Mouse (Mus musculus): ENCODE measurements around the gene Trpv6.

Gene Trpv6

GRCm38 (mm10) chr6:41621241-41621990 is 14.8 kb downstream of the Trpv6 start:
- no peak for DNase-seq (ENCODE audit: low read depth, low spot score)

DNA sequence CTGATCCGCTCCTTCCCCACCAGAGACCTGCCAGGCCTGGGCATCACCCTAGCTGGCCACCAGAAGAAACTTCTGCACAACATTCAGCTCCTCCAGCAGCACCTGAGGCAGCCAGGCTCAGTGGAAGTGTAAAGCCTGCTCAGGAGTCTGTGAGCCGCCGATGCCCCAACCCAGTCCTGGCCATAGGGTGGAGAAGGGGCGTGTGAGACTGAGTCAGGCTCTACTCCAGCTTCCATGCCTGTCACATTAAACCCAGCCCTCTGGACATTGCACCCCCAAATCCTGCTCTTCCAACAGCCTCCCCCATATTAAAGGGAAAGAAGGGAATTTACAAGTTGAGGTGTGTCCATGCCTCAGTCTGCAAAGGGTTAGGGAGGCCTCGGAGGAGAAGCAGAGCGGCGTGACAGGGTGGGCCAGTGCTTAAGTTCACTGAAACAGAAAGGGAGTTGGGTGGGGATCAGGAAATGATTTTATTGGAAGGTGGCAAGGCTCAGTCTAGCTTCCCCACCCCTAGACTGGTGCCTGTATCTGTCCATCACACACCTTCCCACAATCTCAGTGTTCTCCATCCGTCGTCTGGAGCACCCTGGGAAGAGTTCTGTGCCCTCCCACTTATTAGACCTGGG is 15.9 kb downstream of the Trpv6 start:
- no peak for DNase-seq (ENCODE audit: low read depth, low spot score)

DNA sequence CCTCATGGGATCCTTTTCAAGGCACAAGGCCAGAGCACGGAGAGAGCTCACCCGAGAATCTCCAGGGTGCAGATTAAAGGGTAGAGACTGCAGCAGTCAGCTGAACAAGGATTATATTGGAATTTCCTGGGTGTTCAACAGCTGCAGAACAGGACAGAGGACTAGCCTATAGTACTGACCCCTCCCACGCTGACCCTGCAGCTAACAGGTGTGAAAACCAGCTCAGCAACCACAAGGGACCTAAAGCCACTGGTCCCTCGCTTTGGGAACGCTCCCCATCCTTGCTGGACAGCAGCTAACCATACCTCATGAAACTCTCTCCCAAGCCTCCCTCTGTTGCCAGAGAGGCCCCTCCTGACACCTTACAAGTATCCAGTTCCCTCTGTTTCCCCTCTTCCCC is 28.6 kb downstream of the Trpv6 start:
- DNase-seq (ENCODE audit: low read depth, low spot score): no peak

- DNase-seq (ENCODE audit: low read depth, low spot score): no peak
Measured at GRCm38 (mm10) chr6:41606214-41606613, 30.0 kb downstream of the Trpv6 start.

- DNase-seq (ENCODE audit: low read depth, low spot score): no peak
Measured at GRCm38 (mm10) chr6:41605794-41606104, 30.5 kb downstream of the Trpv6 start.

GRCm38 (mm10) chr6:41605061-41605793 is 31.0 kb downstream of the Trpv6 start, which contains the start of gene Ephb6:
Gene Ephb6 (plus strand): TSS chr6:41605482.
- DNase-seq (ENCODE audit: low read depth, low spot score): peak; percentile 68

- DNase-seq (ENCODE audit: low read depth, low spot score): peak; percentile 82
Measured at GRCm38 (mm10) chr6:41604401-41605050, 31.7 kb downstream of the Trpv6 start.

DNA sequence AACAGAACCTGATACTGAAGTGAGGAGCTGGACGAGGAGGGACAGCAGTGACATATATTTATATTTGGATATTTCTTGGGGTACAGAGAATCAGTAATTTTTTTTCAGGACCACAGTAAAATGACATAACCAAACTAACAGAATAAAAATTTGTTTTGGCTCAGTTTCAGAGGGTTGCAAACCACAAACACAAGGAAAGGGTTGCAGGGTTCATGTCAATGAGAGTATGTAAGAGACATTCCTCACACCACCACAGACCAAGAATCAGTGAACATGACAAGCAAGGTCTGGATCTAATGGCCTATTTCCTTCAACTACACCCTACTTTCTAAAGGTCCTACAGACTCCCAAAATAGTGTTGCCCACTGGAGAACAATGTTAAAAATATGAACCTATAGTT is 54.0 kb downstream of the Trpv6 start:
- no peak for DNase-seq (ENCODE audit: low read depth, low spot score)

GRCm38 (mm10) chr6:41581295-41581694 is 54.9 kb downstream of the Trpv6 start:
- no peak for DNase-seq (ENCODE audit: low read depth, low spot score)

DNA sequence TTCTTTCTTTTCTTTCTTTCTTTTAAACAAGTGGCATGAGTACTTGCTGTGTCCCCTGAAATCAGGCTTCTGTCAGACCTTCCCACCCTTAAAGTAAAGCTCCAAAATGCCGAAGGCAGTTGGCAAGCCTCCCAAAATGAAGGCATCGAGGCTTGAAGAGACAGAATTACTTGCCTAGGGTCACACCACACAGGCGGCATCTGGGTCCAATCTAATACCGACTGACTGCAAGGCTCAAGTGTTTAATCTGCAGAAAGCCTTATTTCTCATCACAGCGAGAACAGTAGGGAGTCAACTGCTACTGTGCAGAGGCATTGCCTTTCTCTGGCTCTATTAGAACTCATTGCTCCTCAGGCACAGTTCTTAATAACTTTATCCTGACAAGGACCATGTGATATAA is 58.9 kb downstream of the Trpv6 start:
- DNase-seq (ENCODE audit: low read depth, low spot score): no peak

DNA sequence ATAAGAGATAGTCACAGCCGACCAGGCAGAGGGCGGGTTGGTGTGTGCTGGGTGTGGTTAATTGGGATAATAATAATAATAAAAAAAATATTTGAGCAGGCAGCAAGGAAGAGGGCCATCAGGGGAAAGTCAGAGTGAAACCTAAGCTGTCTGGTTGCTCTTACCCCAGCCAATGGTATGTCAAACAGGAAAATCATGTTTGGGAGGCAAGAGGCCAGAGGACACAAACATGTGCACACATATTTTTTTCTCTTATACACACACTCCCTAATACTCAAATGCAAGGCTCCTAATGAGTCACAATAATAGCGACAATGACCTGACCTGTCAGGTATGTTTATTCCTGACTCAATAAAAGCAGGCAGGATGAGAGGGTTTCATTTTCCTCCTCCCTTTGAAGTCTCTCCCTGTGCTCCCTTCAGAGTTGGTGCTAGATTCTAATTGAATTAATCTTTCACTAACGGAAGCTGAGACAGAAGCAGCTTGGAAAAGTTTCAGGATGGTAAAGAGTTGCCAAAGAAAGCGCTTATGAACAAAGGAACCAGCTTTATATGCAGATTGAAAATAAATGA is 59.6 kb downstream of the Trpv6 start:
- no peak for DNase-seq (ENCODE audit: low read depth, low spot score)

Measured in ES-CJ7 (cell line).